Mouse (Mus musculus): ENCODE measurements around the gene H2-M10.6. TPM values are rescaled to one million over a fixed set of nuclear protein-coding genes. Genes with fewer than 3 reads are reported as not detected.

The H2-M10.6 gene
- not detected for polyA plus RNA-seq (2014; fragmentation: Illumina TruSeq; extraction: RNeasy Lipid Tissue Mini Kit (QIAGEN cat#74804); ENCODE audit: low replicate concordance)

DNA sequence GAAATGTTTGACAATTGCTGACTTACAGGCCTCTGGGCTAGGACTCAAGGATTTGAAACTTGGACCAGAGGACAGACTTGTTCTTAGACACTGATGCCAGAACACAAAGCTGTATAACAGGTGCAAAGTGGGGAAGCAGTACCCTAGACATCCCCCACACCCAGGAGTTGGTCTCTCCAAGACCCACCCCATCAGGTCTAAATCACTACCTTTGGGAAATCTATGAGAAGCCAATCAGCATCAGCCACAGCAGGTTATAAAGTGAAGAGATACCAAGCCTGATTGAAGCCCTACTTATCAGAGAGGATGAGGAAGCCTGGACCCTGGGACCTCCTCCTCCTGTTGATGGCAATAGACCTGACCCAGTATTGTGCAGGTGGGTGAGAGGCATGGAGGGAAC lies at the start of gene H2-M10.6:
Gene H2-M10.6 (plus strand): TSS at position 301 of the 400 bp plus-strand sequence.

DNA sequence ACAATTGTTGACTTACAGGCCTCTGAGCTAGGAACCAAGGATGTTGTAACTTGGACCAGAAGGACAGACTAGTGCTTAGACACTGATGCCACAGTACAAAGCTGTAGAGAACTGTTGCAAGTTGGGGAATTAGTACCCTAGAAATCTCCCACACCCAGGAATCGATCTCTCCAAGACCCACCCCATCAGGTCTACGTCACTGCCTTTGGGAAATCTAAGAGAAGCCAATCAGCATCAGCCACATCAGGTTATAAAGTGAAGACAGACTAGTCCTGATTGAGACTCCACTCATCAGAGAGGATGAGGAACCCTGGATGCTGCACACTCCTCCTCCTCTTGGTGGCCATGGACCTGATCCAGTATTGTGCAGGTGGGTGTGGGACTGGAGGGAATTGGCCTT lies 39.4 kb upstream of the H2-M10.6 start, which contains the start of gene H2-M10.5:
Gene H2-M10.5 (plus strand): TSS at position 301 of the 400 bp plus-strand sequence.

DNA sequence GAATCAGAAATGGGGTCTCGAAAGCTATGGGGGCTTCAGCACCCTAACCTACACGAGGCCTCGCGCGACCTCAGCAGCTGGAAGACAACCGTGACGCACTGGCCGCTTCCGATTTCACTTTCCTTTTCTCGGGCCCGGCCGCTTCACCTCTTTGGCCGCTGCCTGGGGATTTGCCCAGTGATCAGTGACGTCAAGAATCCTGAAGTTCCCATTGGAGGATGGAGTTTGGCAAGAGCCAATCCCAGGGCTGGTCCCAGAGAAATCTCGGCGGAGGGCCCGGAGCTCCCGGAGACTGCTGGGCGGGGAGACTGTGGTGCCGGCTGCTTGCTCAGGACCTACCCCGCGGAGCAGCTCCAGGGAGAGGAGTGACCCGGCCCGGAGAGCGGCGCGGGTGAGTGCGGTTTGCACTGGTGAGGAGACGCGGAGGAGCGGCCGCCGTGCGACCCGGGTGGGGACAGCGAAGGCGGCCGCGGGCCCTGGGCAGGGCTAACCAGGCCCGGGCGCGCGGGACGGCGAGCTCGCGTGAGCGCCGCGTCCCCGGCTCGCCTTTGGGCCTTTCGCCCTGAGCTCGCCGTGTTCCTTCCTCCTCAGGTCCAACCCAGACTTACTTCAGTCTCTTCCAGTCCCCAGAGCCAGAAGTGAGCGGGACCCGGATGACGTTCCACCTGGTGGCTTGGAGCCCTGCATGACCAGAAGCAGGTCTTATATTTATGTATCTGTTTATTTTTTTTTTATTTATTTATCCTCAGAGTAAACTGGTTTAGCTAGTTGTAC lies 25.1 kb downstream of the H2-M10.6 start, which contains the start of gene Trim26:
Gene Trim26 (plus strand): TSS at position 261 of the 774 bp plus-strand sequence.

Other genes starting within 250 kb of the H2-M10.6 start
- 2.3 TPM for gene H2-M9, start 169.5 kb upstream of the H2-M10.6 start, polyA plus RNA-seq (2014; fragmentation: Illumina TruSeq; extraction: RNeasy Lipid Tissue Mini Kit (QIAGEN cat#74804); ENCODE audit: low replicate concordance)
- gene H2-M1, start 140.0 kb upstream of the H2-M10.6 start, polyA plus RNA-seq (2014; fragmentation: Illumina TruSeq; extraction: RNeasy Lipid Tissue Mini Kit (QIAGEN cat#74804); ENCODE audit: low replicate concordance), result not detected
- not detected for gene H2-M10.5, start 39.3 kb upstream of the H2-M10.6 start, polyA plus RNA-seq (2014; fragmentation: Illumina TruSeq; extraction: RNeasy Lipid Tissue Mini Kit (QIAGEN cat#74804); ENCODE audit: low replicate concordance)
- 29.4 TPM for gene Trim26, start 25.0 kb downstream of the H2-M10.6 start, polyA plus RNA-seq (2014; fragmentation: Illumina TruSeq; extraction: RNeasy Lipid Tissue Mini Kit (QIAGEN cat#74804); ENCODE audit: low replicate concordance)
- gene Trim15, start 55.0 kb downstream of the H2-M10.6 start, polyA plus RNA-seq (2014; fragmentation: Illumina TruSeq; extraction: RNeasy Lipid Tissue Mini Kit (QIAGEN cat#74804); ENCODE audit: low replicate concordance), result 9.4 TPM
- not detected for gene Trim10, start 57.4 kb downstream of the H2-M10.6 start, polyA plus RNA-seq (2014; fragmentation: Illumina TruSeq; extraction: RNeasy Lipid Tissue Mini Kit (QIAGEN cat#74804); ENCODE audit: low replicate concordance)
- gene Trim40, start 78.0 kb downstream of the H2-M10.6 start, polyA plus RNA-seq (2014; fragmentation: Illumina TruSeq; extraction: RNeasy Lipid Tissue Mini Kit (QIAGEN cat#74804); ENCODE audit: low replicate concordance), result 86.2 TPM
- gene Trim31, start 85.9 kb downstream of the H2-M10.6 start, polyA plus RNA-seq (2014; fragmentation: Illumina TruSeq; extraction: RNeasy Lipid Tissue Mini Kit (QIAGEN cat#74804); ENCODE audit: low replicate concordance), result 166 TPM
- gene Rnf39, start 130.7 kb downstream of the H2-M10.6 start, polyA plus RNA-seq (2014; fragmentation: Illumina TruSeq; extraction: RNeasy Lipid Tissue Mini Kit (QIAGEN cat#74804); ENCODE audit: low replicate concordance), result 1.1 TPM
- gene Ppp1r11, start 139.6 kb downstream of the H2-M10.6 start, polyA plus RNA-seq (2014; fragmentation: Illumina TruSeq; extraction: RNeasy Lipid Tissue Mini Kit (QIAGEN cat#74804); ENCODE audit: low replicate concordance), result 5.3 TPM
- 18.8 TPM for gene Znrd1, start 146.4 kb downstream of the H2-M10.6 start, polyA plus RNA-seq (2014; fragmentation: Illumina TruSeq; extraction: RNeasy Lipid Tissue Mini Kit (QIAGEN cat#74804); ENCODE audit: low replicate concordance)
- 17.6 TPM for gene Znrd1as, start 146.4 kb downstream of the H2-M10.6 start, polyA plus RNA-seq (2014; fragmentation: Illumina TruSeq; extraction: RNeasy Lipid Tissue Mini Kit (QIAGEN cat#74804); ENCODE audit: low replicate concordance)
- gene 2410137M14Rik, start 169.1 kb downstream of the H2-M10.6 start, polyA plus RNA-seq (2014; fragmentation: Illumina TruSeq; extraction: RNeasy Lipid Tissue Mini Kit (QIAGEN cat#74804); ENCODE audit: low replicate concordance), result not detected
- gene H2-M5, start 177.4 kb downstream of the H2-M10.6 start, polyA plus RNA-seq (2014; fragmentation: Illumina TruSeq; extraction: RNeasy Lipid Tissue Mini Kit (QIAGEN cat#74804); ENCODE audit: low replicate concordance), result not detected
- 3.6 TPM for gene Zfp57, start 189.0 kb downstream of the H2-M10.6 start, polyA plus RNA-seq (2014; fragmentation: Illumina TruSeq; extraction: RNeasy Lipid Tissue Mini Kit (QIAGEN cat#74804); ENCODE audit: low replicate concordance)
- not detected for gene Mog, start 211.2 kb downstream of the H2-M10.6 start, polyA plus RNA-seq (2014; fragmentation: Illumina TruSeq; extraction: RNeasy Lipid Tissue Mini Kit (QIAGEN cat#74804); ENCODE audit: low replicate concordance)
- gene Gabbr1, start 233.8 kb downstream of the H2-M10.6 start, polyA plus RNA-seq (2014; fragmentation: Illumina TruSeq; extraction: RNeasy Lipid Tissue Mini Kit (QIAGEN cat#74804); ENCODE audit: low replicate concordance), result 14.3 TPM

Data from small intestine, adult 10 weeks (tissue).